Mouse (Mus musculus): ENCODE measurements around the gene Ackr2. TPM values are rescaled to one million over a fixed set of nuclear protein-coding genes. Genes with fewer than 3 reads are reported as not detected.
A peak's percentile ranks its signal among the peaks of the same experiment; 100 is the strongest.

The Ackr2 gene
- polyA plus RNA-seq, 1 experiment from 2014 or later = 14.8 TPM

DNA sequence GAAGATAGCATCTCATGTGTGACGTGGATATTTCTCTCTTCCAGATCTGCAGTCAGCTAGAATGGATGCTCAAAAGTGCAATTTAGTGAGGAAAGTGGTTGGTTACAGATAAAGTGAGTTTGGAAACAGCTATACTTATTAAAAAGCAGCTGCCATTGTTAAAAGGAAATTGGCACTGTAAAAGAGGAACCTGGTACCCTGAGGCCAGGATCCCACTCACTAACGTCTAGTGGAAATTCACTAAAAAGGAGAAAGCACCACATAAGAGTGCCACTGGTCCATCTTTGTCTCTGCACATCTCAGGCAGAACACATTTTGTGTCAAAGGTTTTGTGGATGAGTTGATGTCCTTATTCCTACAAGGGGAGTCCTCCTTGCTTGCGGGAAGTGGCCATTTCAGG, 45.5 kb downstream of the Ackr2 start:
- Histone ChIP-seq H3K4me1 (ENCODE audit: insufficient read depth, low read depth, low read length) (no peaks in the 10 kb centered on the region), H3K4me2 (replicated peaks; ENCODE audit: low read depth, low read length) (no peak overlapping the region), H3K9ac (replicated peaks; ENCODE audit: low read depth) (no peak overlapping the region), H3K4me3 (ENCODE audit: low read depth, low read length) (no peak overlapping the region), H3K36me3 (ENCODE audit: insufficient read depth, low read length) (no peaks in the 10 kb centered on the region), H3K27ac (ENCODE audit: low read length) (no peak overlapping the region), H3K9me3 (ENCODE audit: low read length) (no peaks in the 10 kb centered on the region), H3K27me3 (replicated peaks; ENCODE audit: insufficient read depth, low read length) (no peaks in the 10 kb centered on the region)
- ATAC-seq (no peak), DNase-seq (ENCODE audit: low spot score) (no peak)
- no peak for TF ChIP-seq EP300 (IDR thresholded peaks at IDR 0.05)
- TF ChIP-seq CTCF (IDR thresholded peaks at IDR 0.05) = no peak
- 80% methylated on average over 3 of the region's 3 CpGs for WGBS

DNA sequence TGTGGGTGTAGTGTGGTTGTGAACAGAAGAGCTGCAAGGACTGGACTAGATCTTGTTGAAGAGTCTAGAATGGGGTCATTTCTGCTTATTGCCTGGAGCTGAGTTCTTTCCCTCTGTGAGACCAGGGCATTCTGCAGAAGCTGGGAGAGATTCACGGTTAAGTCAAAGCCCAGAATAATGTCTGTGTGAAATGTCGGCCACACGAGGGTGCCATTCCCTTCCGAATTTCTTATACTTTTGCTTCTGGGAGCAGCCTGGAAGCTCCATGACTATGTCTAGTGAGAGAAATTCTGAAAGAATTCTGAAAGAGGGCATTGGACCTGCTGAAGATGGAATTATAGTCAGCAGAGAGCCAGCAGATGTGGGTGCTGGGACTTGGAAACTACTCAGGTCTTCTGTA, 49.6 kb downstream of the Ackr2 start:
- Histone ChIP-seq H3K36me3 (ENCODE audit: insufficient read depth, low read length) (no peaks in the 10 kb centered on the region), H3K4me1 (ENCODE audit: insufficient read depth, low read depth, low read length) (peaks cover 8% of the 10 kb centered on the region; the same call in 1 of the 2 replicates), H3K4me3 (ENCODE audit: low read depth, low read length) (no peak overlapping the region), H3K27ac (ENCODE audit: low read length) (no peak overlapping the region), H3K27me3 (replicated peaks; ENCODE audit: insufficient read depth, low read length) (no peaks in the 10 kb centered on the region), H3K9me3 (ENCODE audit: low read length) (no peaks in the 10 kb centered on the region), H3K4me2 (replicated peaks; ENCODE audit: low read depth, low read length) (no peak overlapping the region), H3K9ac (replicated peaks; ENCODE audit: low read depth) (no peak overlapping the region)
- peak; percentile 21; the same call in 1 of the 2 replicates for ATAC-seq
- 2% methylated on average over 4 of the region's 4 CpGs for WGBS
- peak; percentile 78 for DNase-seq (ENCODE audit: low spot score)
- TF ChIP-seq CTCF (IDR thresholded peaks at IDR 0.05) = peak; percentile 77
- TF ChIP-seq EP300 (IDR thresholded peaks at IDR 0.05) = no peak

DNA sequence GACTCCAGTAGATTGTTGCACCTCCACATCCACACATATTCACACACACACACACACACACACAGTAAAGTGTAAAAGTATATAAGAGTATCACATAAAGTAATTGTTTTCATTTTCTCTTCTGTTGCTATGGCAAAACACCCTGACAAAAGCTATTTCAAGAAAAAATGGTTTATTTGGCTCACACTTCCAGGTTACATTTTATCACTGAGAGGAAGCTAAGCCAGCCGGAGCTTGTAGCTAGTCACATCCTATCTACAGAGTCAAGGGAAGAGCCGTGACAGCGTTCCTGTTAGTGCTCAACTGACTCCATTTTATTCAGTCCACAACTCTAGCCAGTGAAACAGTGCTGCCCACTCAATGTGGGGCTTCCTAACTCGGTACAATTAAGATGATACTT, 50.3 kb downstream of the Ackr2 start:
- DNase-seq (ENCODE audit: low spot score) (peak; percentile 69), ATAC-seq (peak; percentile 38)
- no peak overlapping the region for H3K4me3 ChIP-seq (ENCODE audit: low read depth, low read length)
- H3K4me2 ChIP-seq (replicated peaks; ENCODE audit: low read depth, low read length) = no peak overlapping the region
- WGBS = 40% methylated on average over 4 of the region's 4 CpGs
- no peak for TF ChIP-seq EP300 (IDR thresholded peaks at IDR 0.05)
- no peak for TF ChIP-seq CTCF (IDR thresholded peaks at IDR 0.05)
- no peaks in the 10 kb centered on the region for H3K27me3 ChIP-seq (replicated peaks; ENCODE audit: insufficient read depth, low read length)
- H3K9me3 ChIP-seq (ENCODE audit: low read length) = no peaks in the 10 kb centered on the region
- H3K36me3 ChIP-seq (ENCODE audit: insufficient read depth, low read length) = no peaks in the 10 kb centered on the region
- no peak overlapping the region for H3K9ac ChIP-seq (replicated peaks; ENCODE audit: low read depth)
- H3K4me1 ChIP-seq (ENCODE audit: insufficient read depth, low read depth, low read length) = peaks cover 8% of the 10 kb centered on the region; the same call in 1 of the 2 replicates
- H3K27ac ChIP-seq (ENCODE audit: low read length) = no peak overlapping the region

DNA sequence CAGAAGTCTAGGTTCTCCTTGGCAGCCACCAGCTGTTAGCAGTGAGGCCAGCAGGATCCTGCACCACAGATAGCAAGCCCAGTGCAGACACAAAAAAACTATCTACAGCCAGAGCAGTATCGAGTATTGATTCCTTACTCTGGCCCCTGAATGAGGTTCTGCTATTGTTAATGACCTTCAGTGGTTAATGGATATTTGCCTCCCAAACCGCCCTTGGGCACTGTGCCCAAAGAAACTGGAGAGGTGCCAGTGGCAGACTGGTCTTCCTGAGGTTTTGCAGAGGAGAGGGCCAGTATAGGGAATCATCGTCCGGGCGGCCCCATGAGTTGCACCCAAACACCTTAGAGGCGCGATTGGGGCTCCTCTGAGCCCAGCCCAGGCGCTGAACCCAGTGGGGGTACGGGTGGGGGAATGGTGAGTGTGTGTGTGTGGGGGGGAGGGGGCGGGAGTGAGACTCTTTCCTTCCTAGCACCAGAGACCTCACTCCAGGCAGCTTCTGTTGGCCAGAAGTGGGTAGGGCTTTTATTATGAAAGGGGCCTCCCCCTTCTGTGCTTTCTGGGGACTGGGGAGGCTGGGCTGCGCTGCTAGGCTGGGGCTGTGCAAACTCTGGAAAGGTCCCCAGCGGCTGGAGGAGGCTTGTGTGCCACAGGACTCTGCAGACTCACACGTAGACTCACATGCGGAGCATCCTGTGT, 52.4 kb downstream of the Ackr2 start, which contains the start of gene Fam198a:
Fam198a (plus strand) TSS at position 571 of the 696 bp plus-strand sequence.
- H3K36me3 ChIP-seq (ENCODE audit: insufficient read depth, low read length) = no peaks in the 10 kb centered on the region
- peaks cover 8% of the 10 kb centered on the region; the same call in 1 of the 2 replicates for H3K4me1 ChIP-seq (ENCODE audit: insufficient read depth, low read depth, low read length)
- no peak within 1 kb of the TSS for H3K27ac ChIP-seq (ENCODE audit: low read length)
- DNase-seq (ENCODE audit: low spot score) (peak; percentile 72), ATAC-seq (peak; percentile 85)
- no peak; the same call in 1 of the 2 replicates for TF ChIP-seq CTCF (IDR thresholded peaks at IDR 0.05)
- TF ChIP-seq EP300 (IDR thresholded peaks at IDR 0.05) = no peak
- WGBS = 2% methylated on average over 14 of the region's 14 CpGs
- no peak within 1 kb of the TSS; the same call in 1 of the 2 replicates for H3K4me3 ChIP-seq (ENCODE audit: low read depth, low read length)
- H3K4me2 ChIP-seq (replicated peaks; ENCODE audit: low read depth, low read length) = peak within 1 kb of the TSS; percentile 45
- H3K27me3 ChIP-seq (replicated peaks; ENCODE audit: insufficient read depth, low read length) = no peaks in the 10 kb centered on the region
- no peaks in the 10 kb centered on the region for H3K9me3 ChIP-seq (ENCODE audit: low read length)
- no peak within 1 kb of the TSS for H3K9ac ChIP-seq (replicated peaks; ENCODE audit: low read depth)

DNA sequence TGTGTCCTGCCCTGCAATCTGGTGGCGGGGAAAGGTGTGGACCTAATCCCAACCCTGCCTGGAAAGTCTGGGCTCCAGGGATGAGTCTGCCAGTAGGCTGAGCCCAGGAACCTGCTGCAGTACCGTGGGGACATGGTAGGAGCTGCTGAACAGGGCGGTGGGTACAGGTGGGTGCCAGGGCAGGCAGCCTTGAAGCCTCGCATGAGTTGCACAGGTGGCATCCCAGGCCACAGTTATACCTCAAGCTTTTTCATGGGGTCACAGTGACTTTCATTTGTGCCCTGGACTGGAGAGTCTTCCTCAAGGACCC, 52.9 kb downstream of the Ackr2 start:
- H3K4me3 ChIP-seq (ENCODE audit: low read depth, low read length) = no peak overlapping the region; the same call in 1 of the 2 replicates
- no peak overlapping the region for H3K9ac ChIP-seq (replicated peaks; ENCODE audit: low read depth)
- 0 out of 2 replicates have a peak, but pooled peaks have one; percentile 2 for ATAC-seq
- H3K4me1 ChIP-seq (ENCODE audit: insufficient read depth, low read depth, low read length) = peaks cover 8% of the 10 kb centered on the region; the same call in 1 of the 2 replicates
- H3K9me3 ChIP-seq (ENCODE audit: low read length) = no peaks in the 10 kb centered on the region
- peak overlapping the region; percentile 45 for H3K4me2 ChIP-seq (replicated peaks; ENCODE audit: low read depth, low read length)
- TF ChIP-seq CTCF (IDR thresholded peaks at IDR 0.05) (no peak), EP300 (IDR thresholded peaks at IDR 0.05) (no peak)
- no peaks in the 10 kb centered on the region for H3K36me3 ChIP-seq (ENCODE audit: insufficient read depth, low read length)
- no peak for DNase-seq (ENCODE audit: low spot score)
- WGBS = 33% methylated on average over 4 of the region's 4 CpGs
- H3K27ac ChIP-seq (ENCODE audit: low read length) = no peak overlapping the region
- no peaks in the 10 kb centered on the region for H3K27me3 ChIP-seq (replicated peaks; ENCODE audit: insufficient read depth, low read length)

DNA sequence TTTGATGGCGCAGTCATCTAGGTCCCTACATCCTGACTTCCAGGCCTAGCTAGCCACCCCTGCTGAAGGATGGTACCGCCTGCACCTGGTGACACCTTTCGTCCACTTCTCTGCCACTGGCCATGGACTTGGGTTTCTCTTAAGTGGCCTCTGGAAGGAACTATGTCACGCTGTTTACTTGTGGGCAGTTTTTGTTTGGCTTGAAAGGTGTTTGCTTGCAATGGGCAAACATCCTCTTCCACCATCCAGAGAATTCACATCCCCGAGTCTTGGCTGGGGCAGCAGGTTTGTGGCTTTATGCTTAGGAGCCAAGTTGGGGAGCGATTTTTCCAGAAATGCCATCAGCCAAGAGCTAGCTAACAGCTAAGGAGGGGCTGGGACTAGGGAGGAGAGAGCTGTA, 54.4 kb downstream of the Ackr2 start:
- peak; percentile 38 for DNase-seq (ENCODE audit: low spot score)
- Histone ChIP-seq H3K4me1 (ENCODE audit: insufficient read depth, low read depth, low read length) (peaks cover 8% of the 10 kb centered on the region; the same call in 1 of the 2 replicates), H3K27me3 (replicated peaks; ENCODE audit: insufficient read depth, low read length) (no peaks in the 10 kb centered on the region), H3K27ac (ENCODE audit: low read length) (no peak overlapping the region), H3K9me3 (ENCODE audit: low read length) (no peaks in the 10 kb centered on the region), H3K9ac (replicated peaks; ENCODE audit: low read depth) (no peak overlapping the region), H3K36me3 (ENCODE audit: insufficient read depth, low read length) (no peaks in the 10 kb centered on the region), H3K4me2 (replicated peaks; ENCODE audit: low read depth, low read length) (no peak overlapping the region), H3K4me3 (ENCODE audit: low read depth, low read length) (no peak overlapping the region)
- WGBS = 79% methylated on average over 6 of the region's 6 CpGs
- peak; percentile 37; the same call in 1 of the 2 replicates for ATAC-seq
- TF ChIP-seq EP300 (IDR thresholded peaks at IDR 0.05) (no peak), CTCF (IDR thresholded peaks at IDR 0.05) (no peak)
